Mouse (Mus musculus): Measurements from ENCODE around the gene Chn2. TPM values are rescaled to one million over a fixed set of nuclear protein-coding genes. Genes with fewer than 3 reads are reported as not detected.

The Chn2 gene
- total and polyA plus RNA-seq, 2 experiments from 2014 or later, result 33.3 to 49.4 TPM

- Histone ChIP-seq H3K4me1 (ENCODE audit: insufficient read depth) (no peaks in the 10 kb centered on the region), H3K9ac (no peak overlapping the region), H3K27me3 (ENCODE audit: insufficient read depth, low read length) (no peaks in the 10 kb centered on the region), H3K4me3 (ENCODE audit: low read depth, low read length) (no peak overlapping the region), H3K9me3 (ENCODE audit: low read length) (no peaks in the 10 kb centered on the region), H3K4me2 (ENCODE audit: low read depth) (no peak overlapping the region), H3K27ac (ENCODE audit: low read depth, low read length) (no peak overlapping the region), H3K36me3 (ENCODE audit: insufficient read depth) (no peaks in the 10 kb centered on the region)
- WGBS, result 90% methylated on average over 6 of the region's 6 CpGs
- TF ChIP-seq CTCF (IDR thresholded peaks at IDR 0.05; ENCODE audit: low read depth), result no peak
- no peak for DNase-seq
- ATAC-seq, result no peak
Observed at GRCm38 (mm10) chr6:54114412-54114811, 75.1 kb downstream of the Chn2 start.

GRCm38 (mm10) chr6:54116299-54116698 is 76.9 kb downstream of the Chn2 start:
- Histone ChIP-seq H3K27me3 (ENCODE audit: insufficient read depth, low read length) (no peaks in the 10 kb centered on the region), H3K36me3 (ENCODE audit: insufficient read depth) (no peaks in the 10 kb centered on the region), H3K27ac (ENCODE audit: low read depth, low read length) (no peak overlapping the region), H3K4me2 (ENCODE audit: low read depth) (no peak overlapping the region), H3K4me1 (ENCODE audit: insufficient read depth) (no peaks in the 10 kb centered on the region), H3K9me3 (ENCODE audit: low read length) (no peaks in the 10 kb centered on the region), H3K4me3 (ENCODE audit: low read depth, low read length) (no peak overlapping the region), H3K9ac (no peak overlapping the region)
- whole genome bisulfite sequencing, result 81% methylated on average over 9 of the region's 9 CpGs
- DNase-seq (no peak), ATAC-seq (no peak)
- TF ChIP-seq CTCF (IDR thresholded peaks at IDR 0.05; ENCODE audit: low read depth), result no peak

DNA sequence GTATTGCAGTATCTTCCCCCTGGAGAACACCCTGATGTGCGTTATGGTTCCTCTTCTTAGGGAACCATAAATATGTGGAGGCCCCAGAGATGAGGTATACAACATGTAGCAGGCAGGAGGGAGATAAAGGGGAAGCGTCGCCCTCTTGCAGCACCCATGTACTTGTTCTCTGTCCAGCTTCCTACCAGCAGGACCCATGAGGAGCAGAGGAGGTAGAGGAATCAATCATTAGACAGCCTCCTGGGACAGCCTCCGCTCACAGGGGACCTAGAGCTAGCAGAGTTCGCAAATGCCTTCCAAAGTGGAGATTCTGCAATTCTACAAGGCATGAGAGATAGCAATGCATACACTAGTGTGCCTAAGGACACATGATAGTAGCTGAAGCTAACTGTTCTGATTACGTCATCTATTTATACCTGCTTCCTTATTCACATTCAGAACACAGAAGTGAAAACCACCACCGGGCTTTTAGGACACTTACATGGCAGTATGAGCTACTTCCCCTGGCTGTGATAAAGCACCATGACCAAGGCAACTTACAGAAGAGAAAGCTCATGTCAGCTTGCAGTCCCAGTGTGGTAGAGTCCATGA is 77.7 kb downstream of the Chn2 start:
- H3K4me1 ChIP-seq (ENCODE audit: insufficient read depth), result no peaks in the 10 kb centered on the region
- no peaks in the 10 kb centered on the region for H3K36me3 ChIP-seq (ENCODE audit: insufficient read depth)
- no peak overlapping the region for H3K9ac ChIP-seq
- H3K4me3 ChIP-seq (ENCODE audit: low read depth, low read length), result no peak overlapping the region
- no peak overlapping the region for H3K4me2 ChIP-seq (ENCODE audit: low read depth)
- ATAC-seq (no peak), DNase-seq (no peak)
- 89% methylated on average over 7 of the region's 7 CpGs for WGBS
- no peak overlapping the region for H3K27ac ChIP-seq (ENCODE audit: low read depth, low read length)
- no peak for TF ChIP-seq CTCF (IDR thresholded peaks at IDR 0.05; ENCODE audit: low read depth)
- H3K9me3 ChIP-seq (ENCODE audit: low read length), result no peaks in the 10 kb centered on the region
- H3K27me3 ChIP-seq (ENCODE audit: insufficient read depth, low read length), result no peaks in the 10 kb centered on the region

- DNase-seq (no peak), ATAC-seq (no peak)
- Histone ChIP-seq H3K9ac (no peak overlapping the region), H3K27ac (ENCODE audit: low read depth, low read length) (no peak overlapping the region), H3K36me3 (ENCODE audit: insufficient read depth) (no peaks in the 10 kb centered on the region), H3K9me3 (ENCODE audit: low read length) (no peaks in the 10 kb centered on the region), H3K4me2 (ENCODE audit: low read depth) (no peak overlapping the region), H3K4me3 (ENCODE audit: low read depth, low read length) (no peak overlapping the region), H3K4me1 (ENCODE audit: insufficient read depth) (no peaks in the 10 kb centered on the region), H3K27me3 (ENCODE audit: insufficient read depth, low read length) (no peaks in the 10 kb centered on the region)
- no peak for TF ChIP-seq CTCF (IDR thresholded peaks at IDR 0.05; ENCODE audit: low read depth)
- WGBS, result 75% methylated on average over 3 of the region's 3 CpGs
Observed at GRCm38 (mm10) chr6:54118395-54118794, 79.0 kb downstream of the Chn2 start.

- 82% methylated on average over 4 of the region's 4 CpGs for WGBS
- DNase-seq (no peak), ATAC-seq (no peak)
- Histone ChIP-seq H3K9me3 (ENCODE audit: low read length) (no peaks in the 10 kb centered on the region), H3K9ac (no peak overlapping the region), H3K4me2 (ENCODE audit: low read depth) (no peak overlapping the region), H3K36me3 (ENCODE audit: insufficient read depth) (no peaks in the 10 kb centered on the region), H3K4me3 (ENCODE audit: low read depth, low read length) (no peak overlapping the region), H3K4me1 (ENCODE audit: insufficient read depth) (no peaks in the 10 kb centered on the region), H3K27ac (ENCODE audit: low read depth, low read length) (no peak overlapping the region; the same call in 1 of the 2 replicates), H3K27me3 (ENCODE audit: insufficient read depth, low read length) (no peaks in the 10 kb centered on the region)
- no peak for TF ChIP-seq CTCF (IDR thresholded peaks at IDR 0.05; ENCODE audit: low read depth)
Observed at GRCm38 (mm10) chr6:54118897-54119296, 79.5 kb downstream of the Chn2 start.

- Histone ChIP-seq H3K9me3 (ENCODE audit: low read length) (no peaks in the 10 kb centered on the region), H3K9ac (no peak overlapping the region), H3K4me2 (ENCODE audit: low read depth) (no peak overlapping the region), H3K4me3 (ENCODE audit: low read depth, low read length) (no peak overlapping the region), H3K27ac (ENCODE audit: low read depth, low read length) (no peak overlapping the region), H3K4me1 (ENCODE audit: insufficient read depth) (no peaks in the 10 kb centered on the region), H3K36me3 (ENCODE audit: insufficient read depth) (no peaks in the 10 kb centered on the region), H3K27me3 (ENCODE audit: insufficient read depth, low read length) (no peaks in the 10 kb centered on the region)
- ATAC-seq (no peak), DNase-seq (peak; percentile 37)
- TF ChIP-seq CTCF (IDR thresholded peaks at IDR 0.05; ENCODE audit: low read depth), result no peak
- 26% methylated on average over 2 of the region's 2 CpGs for WGBS
Observed at GRCm38 (mm10) chr6:54119461-54119860, 80.1 kb downstream of the Chn2 start.

- peak; percentile 93 for ATAC-seq
- no peaks in the 10 kb centered on the region for H3K36me3 ChIP-seq (ENCODE audit: insufficient read depth)
- 19% methylated on average over 13 of the region's 13 CpGs for WGBS
- H3K4me2 ChIP-seq (ENCODE audit: low read depth), result no peak overlapping the region
- H3K9me3 ChIP-seq (ENCODE audit: low read length), result no peaks in the 10 kb centered on the region
- no peaks in the 10 kb centered on the region for H3K4me1 ChIP-seq (ENCODE audit: insufficient read depth)
- 0 out of 2 replicates have a peak overlapping the region, but pooled peaks have one; percentile 29 for H3K27ac ChIP-seq (ENCODE audit: low read depth, low read length)
- H3K4me3 ChIP-seq (ENCODE audit: low read depth, low read length), result no peak overlapping the region
- TF ChIP-seq CTCF (IDR thresholded peaks at IDR 0.05; ENCODE audit: low read depth), result 0 out of 2 replicates have a peak, but pooled peaks have one; percentile 6
- H3K27me3 ChIP-seq (ENCODE audit: insufficient read depth, low read length), result no peaks in the 10 kb centered on the region
- no peak overlapping the region for H3K9ac ChIP-seq
- peak; percentile 68 for DNase-seq
Observed at GRCm38 (mm10) chr6:54119885-54120666, 80.7 kb downstream of the Chn2 start.

All from forebrain, postnatal 0 days (tissue).